Mouse (Mus musculus): ENCODE measurements around the gene Baiap2. TPM values are rescaled to one million over a fixed set of nuclear protein-coding genes. Genes with fewer than 3 reads are reported as not detected.

Gene Baiap2
- total RNA-seq, 4 experiments from 2014 or later = 214 to 238 (median 219) TPM

DNA sequence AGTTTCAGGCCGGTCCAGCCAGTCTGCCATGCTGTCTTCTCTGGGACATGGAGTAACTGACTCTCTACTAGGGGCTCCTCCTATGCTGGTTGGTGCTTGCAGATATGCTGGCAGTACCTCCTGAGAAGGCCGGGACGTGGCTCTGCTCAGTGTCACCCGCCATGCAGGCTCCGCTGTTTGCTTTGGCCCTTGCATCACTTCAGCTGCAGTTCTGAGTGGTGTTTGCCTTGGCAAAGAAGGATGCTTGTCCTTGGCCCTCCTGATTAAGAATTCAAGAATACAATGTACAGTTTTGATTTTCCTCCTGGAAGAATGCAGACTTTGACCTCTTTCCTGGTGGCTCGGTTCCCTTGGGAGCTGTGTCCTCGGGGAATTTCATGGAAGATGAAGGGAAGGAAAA is 2.8 kb downstream of the Baiap2 start:
- no peak for DNase-seq (ENCODE audit: low spot score in 2 of 2)

GRCm38 (mm10) chr11:119947426-119947825 is 4.9 kb downstream of the Baiap2 start:
- DNase-seq (ENCODE audit: low spot score in 2 of 2) = no peak

DNA sequence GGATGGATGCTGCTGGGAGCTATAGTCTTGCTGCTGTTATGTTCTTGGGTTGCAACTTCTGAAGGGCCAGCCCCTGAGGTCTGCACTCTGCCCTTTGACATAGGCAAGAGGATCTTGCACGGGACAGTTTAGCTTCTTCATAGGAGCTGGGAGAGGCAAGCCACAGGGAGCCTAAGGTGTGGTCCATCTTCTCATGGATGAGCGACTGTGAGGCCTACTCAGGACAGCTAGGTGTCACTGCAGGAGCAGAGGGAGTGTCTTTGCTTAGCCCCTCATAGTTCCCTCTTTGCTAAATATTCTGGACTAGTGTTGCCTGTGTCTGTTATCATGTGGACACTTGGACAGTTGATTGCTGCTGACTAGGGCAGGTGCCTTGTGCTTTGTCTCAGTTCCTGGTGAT is 5.3 kb downstream of the Baiap2 start:
- DNase-seq (ENCODE audit: low spot score in 2 of 2) = no peak

- no peak for DNase-seq (ENCODE audit: low spot score in 2 of 2)
These were observed 5.7 kb downstream of the Baiap2 start for GRCm38 (mm10) chr11:119948305-119948704.

DNA sequence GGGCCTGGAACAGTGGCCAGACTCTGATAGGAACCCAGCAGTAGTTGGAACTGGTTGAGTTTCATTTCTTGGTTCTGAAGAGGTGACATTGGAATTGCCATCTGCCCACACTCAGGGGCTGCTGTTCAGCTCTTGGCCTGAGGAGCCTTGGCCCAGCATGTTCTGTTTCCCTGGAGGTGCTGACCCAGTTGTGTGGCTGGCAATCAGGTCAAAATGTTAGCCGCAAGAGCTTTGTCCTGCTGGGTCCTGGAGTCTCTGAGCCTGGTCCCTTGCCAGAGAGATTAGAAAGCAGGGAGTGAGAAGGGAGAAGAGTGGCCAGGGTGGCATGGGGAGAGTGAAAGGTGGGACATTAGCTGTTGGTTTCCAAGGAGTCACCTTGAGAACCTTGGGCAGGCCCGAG is 6.2 kb downstream of the Baiap2 start:
- no peak for DNase-seq (ENCODE audit: low spot score in 2 of 2)

- DNase-seq (ENCODE audit: low spot score in 2 of 2) = no peak
These were observed 8.0 kb downstream of the Baiap2 start for GRCm38 (mm10) chr11:119950535-119950934.

DNA sequence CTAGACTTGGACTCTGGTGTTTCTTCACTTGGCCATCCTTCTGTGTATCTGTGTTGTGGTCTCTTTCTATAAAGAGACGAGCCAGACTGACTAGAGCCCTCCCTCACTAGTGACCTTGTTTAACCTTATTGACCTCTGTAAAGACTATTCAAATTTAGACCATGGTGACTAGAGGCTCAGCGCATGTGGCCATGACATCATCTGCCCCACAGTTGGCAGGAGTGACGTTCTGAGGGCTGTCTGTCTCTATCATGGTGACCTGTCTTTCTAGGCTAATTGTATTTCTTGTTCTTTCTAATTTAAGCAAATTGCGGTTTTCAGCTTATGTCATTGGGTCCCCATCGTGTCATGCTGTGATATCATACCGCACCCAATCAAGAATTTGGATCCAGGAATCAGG is 8.8 kb downstream of the Baiap2 start:
- no peak for DNase-seq (ENCODE audit: low spot score in 2 of 2)

GRCm38 (mm10) chr11:119952429-119953224 is 10.1 kb downstream of the Baiap2 start:
- no peak for DNase-seq (ENCODE audit: low spot score in 2 of 2)

DNA sequence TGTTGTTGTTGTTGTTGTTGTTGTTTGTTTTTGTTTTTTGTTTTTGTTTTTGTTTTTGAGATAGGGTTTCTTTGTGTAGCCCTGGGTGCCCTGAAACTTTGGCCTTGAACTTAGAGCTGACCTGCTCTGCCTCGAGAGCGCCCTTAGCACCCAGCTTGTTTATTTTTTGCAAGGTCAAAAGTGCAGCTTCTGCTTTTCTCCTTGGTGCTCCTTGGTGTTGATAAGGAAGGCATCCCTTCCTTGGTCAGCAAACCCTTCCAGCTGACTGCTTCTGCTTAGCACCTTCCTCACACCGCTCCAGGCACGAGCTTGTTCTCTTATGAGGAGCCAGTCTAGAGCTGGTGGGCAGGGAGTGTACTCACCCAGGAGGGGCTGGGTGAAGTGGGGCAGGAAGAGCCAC is 11.7 kb downstream of the Baiap2 start:
- DNase-seq (ENCODE audit: low spot score in 2 of 2) = no peak

GRCm38 (mm10) chr11:119954749-119955337 is 12.3 kb downstream of the Baiap2 start:
- DNase-seq (ENCODE audit: low spot score in 2 of 2) = no peak

GRCm38 (mm10) chr11:119955432-119955831 is 12.9 kb downstream of the Baiap2 start:
- DNase-seq (ENCODE audit: low spot score in 2 of 2) = no peak

DNA sequence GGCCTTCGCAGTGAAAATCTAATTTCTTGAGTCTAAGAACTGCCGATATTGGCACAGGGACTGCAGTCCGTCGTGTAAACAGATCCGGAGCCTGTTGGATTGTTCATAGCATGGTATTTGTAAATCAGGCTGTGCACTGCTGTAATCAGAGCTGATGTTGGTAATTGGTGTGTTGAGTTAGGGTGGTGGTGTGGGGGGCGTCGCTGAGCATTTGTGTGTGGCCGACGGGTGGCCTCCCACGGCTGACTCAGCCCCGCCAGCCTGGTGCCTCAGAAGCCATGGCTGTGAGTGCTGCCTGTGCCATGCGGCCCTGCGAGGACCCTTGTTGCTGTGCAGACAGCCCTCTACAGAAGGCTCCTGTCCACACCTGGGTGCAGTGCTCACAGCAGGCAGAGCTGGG is 14.0 kb downstream of the Baiap2 start:
- DNase-seq (ENCODE audit: low spot score in 2 of 2) = no peak

DNA sequence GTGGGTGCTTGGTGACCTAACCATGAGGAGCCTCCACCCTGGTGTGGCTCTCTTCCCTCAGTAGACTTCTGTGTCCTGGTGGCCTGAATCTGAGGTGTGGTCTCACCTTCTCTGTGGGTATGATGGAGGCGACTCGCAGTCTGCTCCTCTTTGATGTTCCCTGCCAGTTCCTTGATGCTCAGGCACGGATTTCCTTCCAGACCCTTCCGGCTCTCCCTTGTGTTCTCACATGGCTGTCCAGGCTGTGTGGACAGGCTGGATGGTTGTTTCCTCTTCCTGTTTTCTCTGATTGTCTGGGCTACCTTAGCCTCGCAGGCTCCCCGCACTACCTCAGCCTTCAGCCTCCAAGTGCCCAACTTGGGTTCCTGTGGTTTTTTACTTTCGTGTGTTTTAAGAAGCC is 16.3 kb downstream of the Baiap2 start:
- no peak for DNase-seq (ENCODE audit: low spot score in 2 of 2)

DNA sequence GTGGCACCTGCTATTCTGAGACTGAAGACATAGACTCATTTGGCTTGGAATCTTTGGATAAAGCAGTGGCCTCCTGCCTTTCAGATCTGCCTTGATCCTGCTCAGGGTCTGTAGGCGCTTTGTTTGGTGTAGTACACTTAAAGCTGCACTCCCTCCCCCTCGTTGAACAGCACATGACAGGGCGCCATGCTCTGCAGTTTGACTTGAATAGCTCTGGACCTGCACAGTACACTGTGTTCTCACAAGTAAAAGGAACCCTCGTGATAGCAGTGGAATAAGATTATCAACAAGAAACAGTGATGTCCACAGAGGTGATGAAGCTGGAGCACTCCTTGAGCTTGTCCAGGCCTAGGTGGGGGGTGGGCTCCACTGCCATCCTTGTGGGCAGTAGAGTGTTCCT is 17.2 kb downstream of the Baiap2 start:
- no peak for DNase-seq (ENCODE audit: low spot score in 2 of 2)

- no peak for DNase-seq (ENCODE audit: low spot score in 2 of 2)
These were observed 18.1 kb downstream of the Baiap2 start for GRCm38 (mm10) chr11:119960671-119961070.

GRCm38 (mm10) chr11:119961511-119961910 is 18.9 kb downstream of the Baiap2 start:
- DNase-seq (ENCODE audit: low spot score in 2 of 2) = no peak

DNA sequence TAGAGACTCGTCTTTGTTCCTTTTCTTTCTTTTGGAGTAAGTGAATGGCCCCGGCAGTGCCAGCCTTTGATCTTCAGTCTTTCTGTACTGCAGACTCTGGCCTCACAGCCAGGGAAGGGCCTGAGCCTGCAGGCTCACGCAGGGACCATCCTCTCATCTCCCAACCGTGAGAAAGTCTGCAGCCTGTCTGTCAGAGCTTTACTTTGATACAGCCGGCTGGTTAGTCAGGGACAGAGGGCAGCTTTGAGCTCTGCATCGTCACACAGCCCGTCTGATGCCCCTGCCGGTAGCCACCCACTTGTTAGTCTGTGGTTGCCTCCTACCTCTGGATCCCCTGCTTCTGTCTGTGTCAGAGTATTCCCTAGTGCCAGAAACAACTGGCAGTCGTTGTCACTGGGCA is 22.5 kb downstream of the Baiap2 start:
- no peak for DNase-seq (ENCODE audit: low spot score in 2 of 2)

GRCm38 (mm10) chr11:119966294-119966693 is 23.7 kb downstream of the Baiap2 start:
- no peak for DNase-seq (ENCODE audit: low spot score in 2 of 2)

DNA sequence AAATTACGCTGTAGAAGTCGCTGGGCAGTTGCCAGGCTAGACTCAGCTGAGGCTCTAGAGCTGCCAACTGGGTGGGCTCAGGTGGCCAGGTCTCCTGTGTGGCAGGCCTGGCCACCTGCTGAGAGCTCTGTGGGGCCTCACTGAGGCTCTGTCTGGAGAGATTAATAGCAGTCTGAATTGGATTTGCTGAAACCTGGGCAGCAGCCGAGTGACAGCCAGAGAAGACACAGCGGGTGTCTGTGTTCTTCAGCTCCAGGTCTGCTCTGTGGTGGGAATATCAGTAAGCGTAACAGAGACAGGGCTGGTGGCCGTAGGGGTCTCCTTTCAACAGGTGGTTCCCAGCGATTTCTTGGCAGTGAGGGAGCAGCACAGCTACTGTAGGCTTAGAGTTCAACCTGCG is 24.8 kb downstream of the Baiap2 start:
- DNase-seq (ENCODE audit: low spot score in 2 of 2) = no peak

GRCm38 (mm10) chr11:119967892-119968291 is 25.3 kb downstream of the Baiap2 start:
- no peak for DNase-seq (ENCODE audit: low spot score in 2 of 2)

GRCm38 (mm10) chr11:119970021-119970851 is 27.7 kb downstream of the Baiap2 start:
- no peak for DNase-seq (ENCODE audit: low spot score in 2 of 2)

GRCm38 (mm10) chr11:119973789-119974188 is 31.2 kb downstream of the Baiap2 start:
- DNase-seq (ENCODE audit: low spot score in 2 of 2) = no peak
